Mouse (Mus musculus) liver, adult (tissue): Measurements from ENCODE around the gene Dnttip1.

Experiments
- GATA4 ChIP-seq: IDR thresholded peaks from 2 replicates; pipeline ENCODE4 v1.6.1; 2014; ENCODE audit warnings: mild to moderate bottlenecking, low read length; ENCODE audit not compliant: insufficient replicate concordance

The Dnttip1 gene

DNA sequence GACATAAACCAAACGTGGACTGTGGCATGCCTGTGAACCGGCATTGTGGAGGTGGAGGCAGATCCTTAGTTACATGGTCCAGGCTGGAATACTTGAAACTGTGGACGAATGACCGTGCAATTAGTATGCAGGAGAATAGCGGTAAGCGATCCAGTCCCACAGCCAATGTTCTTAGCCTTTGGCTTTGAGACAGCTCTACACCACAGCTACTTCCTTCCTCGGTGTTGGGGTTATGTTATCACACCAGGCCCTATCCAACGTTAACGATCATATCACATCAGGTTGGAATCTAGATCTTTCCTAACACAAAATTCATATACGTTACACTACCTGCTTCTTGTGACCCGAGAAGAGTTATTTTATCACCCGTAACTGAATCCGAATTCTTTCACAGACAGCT, 796 bp upstream of the Dnttip1 start:
- TF ChIP-seq GATA4 = no peak

DNA sequence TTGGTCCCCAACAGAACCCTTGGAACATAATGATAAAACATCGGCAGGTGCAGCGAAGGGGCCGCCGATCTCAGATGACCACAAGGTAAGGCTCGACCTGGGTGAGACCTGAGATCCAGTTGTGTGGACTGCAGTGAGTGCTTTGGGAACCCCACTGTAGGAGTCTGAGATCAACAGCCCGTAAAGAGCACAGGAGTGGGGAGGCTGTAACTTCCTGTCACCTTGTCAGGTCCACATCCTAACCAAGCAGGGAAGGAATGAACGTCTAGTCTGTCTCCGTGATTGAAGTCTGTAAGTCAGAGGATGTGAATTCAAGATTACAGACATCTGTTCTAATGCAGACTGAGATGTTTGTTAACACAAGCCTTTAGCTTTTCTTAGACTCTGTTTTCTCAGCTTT, 910 bp downstream of the Dnttip1 start:
- no peak for TF ChIP-seq GATA4

DNA sequence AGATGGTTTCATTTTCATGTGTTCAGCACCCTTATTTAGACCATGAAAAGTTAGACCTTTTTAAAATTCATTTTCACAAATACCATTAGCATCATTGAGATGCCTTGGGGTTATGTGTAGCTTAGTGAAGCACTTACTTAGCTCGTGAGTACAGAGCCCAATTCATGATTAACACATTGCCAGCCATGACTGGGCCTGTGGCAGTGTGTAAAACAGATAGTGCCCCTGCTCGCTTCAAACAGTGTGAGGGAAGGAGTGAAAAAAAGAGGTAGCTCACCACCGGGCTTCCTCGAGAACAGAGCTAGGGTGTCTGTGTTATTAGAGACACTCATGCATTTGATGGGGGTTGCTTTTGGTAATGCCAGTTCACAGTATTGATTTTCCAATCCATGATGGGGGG, 2.4 kb downstream of the Dnttip1 start:
- no peak for TF ChIP-seq GATA4

DNA sequence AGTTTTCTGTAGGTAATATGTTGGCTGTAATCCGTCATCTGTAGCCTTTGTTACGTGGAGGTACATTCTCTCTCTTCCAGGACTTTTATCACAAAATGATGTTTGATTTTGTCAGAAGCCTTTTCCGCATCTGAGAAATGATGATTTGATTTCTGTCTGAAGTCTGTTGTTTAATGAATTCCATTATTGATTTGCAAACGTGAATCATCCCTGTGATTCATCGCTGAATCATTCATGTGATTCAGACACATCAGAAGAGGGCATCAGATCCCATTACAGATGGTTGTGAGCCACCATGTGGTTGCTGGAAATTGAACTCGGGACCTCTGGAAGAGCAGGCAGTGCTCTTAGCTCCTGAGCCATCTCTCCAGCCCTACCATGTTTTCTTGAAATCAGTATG, 3.2 kb downstream of the Dnttip1 start:
- TF ChIP-seq GATA4 = no peak

DNA sequence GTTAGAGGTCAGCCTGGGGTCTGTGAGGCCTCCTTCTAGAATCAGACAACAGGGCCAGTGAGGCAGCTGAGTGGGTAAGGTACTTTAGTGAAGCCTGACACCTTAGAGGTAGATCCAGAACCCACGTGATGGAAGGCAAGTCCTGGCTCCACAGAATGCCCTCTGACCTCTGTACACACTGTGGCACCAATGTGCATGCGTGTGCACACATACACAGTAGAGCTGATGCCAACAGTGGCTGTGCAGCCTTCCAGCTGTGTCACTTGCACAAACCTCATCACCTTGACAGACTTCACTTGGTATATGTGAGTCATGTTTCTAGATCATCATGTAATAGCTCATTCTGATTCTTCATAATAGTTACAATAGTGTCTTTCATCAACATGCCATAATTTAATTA, 6.7 kb downstream of the Dnttip1 start:
- TF ChIP-seq GATA4 = no peak

DNA sequence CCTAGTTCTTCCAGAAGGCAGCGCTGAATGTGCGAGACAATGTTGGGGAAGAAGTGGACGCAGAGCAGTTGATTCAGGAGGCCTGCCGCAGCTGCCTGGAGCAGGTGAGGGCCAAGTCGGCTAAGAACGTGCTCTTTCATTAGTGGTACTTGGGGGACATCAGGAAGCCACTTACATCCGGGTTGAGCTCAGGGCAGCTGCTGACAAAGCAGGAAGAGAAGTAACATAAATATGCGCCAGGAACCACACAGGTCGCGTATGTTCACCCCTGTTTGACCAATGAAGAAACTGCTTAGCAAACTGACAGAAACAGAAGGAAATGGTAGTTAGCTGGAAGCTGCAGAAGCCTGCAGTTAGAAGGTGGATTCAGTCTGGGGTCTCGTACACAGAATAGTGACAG, 8.3 kb downstream of the Dnttip1 start:
- no peak for TF ChIP-seq GATA4

DNA sequence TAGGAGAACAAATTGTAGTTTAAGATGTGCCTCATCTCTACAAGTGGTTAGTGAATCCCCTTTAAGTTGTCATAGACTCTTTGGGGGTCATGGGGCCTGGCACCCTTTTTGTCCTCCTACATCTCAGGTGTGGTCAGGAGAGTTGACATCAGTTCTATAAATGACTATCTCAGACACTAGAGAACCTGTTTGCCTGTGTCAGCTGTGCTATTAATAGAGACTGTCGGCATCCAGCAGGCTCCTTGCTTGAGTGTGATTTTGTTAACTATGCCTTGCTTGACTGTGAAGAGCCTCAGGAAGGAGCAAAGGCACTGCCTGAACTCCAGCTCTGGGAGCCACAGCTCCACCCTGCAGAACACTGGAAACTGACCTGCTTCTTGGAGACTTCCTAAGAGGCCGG, 9.0 kb downstream of the Dnttip1 start:
- TF ChIP-seq GATA4 = no peak

DNA sequence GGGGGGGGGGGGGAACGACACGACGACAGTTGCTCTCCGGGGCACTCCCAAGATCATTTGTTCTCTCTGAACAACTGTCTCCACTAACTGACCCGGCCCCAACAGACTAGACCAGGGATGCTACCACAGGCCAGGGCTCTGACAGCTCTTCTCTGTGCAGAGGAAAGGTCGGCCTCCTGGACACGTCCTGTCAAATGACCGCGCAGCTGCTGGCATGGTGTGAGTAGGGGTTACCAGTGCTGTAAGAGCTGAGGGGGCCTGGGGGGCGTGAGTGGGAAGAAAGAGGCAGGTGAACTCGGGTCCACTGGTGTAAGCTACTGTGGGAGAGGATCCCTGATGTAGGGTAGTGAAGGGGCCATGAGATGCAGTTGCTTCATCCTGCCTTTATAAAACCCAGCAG, 12.1 kb downstream of the Dnttip1 start:
- TF ChIP-seq GATA4 = no peak

DNA sequence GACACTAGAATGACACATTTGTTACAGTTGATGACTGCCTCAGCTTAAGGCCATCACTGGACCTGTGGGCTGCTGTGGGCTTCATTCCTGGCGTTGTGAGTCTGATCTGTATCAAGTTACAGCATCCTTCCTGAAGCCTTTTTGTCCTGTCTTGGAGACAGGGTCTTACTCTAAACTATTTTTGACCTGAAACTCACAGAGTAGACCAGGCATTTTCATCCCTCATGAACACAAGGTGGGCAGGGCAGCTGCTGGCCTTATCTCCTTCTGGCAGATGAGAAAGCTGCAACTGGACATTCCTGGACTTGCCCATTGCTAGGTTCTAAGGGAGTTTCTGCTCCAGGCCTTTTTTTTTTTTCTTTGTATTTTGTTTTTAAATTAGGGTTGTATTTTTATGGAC, 12.9 kb downstream of the Dnttip1 start:
- TF ChIP-seq GATA4 = no peak

DNA sequence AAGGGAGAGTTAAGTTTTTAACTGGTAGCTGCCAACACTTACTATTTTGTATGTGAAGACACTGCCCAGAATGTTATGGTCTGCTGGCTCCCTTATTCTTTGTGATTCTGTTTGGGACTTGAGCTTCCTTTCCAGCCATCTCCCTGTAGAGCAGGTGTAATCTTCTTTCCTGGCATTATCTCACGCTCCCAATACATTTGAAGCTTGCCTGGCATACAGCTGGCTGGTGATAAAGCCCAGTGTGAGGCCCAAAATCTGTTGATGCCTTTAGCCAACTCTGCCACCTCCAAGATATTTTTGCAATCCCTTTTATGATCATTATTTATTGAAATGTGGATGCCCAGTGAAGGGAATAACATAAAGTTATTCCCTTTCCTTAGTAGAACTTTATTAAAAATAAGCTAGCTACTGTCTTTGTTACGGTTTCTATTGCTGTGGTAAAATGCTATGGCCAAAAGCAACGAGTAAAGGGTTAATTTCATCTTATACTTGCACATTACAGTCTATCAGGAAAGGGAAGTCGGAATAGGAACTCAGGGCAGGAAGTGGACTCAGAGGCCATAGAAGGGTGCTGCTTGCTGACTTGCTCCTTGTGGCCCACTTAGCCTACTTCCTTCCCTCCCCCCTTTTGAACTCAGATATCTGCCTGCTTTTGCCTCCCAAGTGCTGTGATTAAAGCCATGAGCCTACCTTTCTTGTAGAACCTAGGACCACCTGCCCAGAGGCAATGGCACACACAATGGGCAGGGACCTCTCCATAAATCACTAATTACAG, 14.5 kb downstream of the Dnttip1 start:
- peak; percentile 57; the same call in 1 of the 2 replicates for TF ChIP-seq GATA4

DNA sequence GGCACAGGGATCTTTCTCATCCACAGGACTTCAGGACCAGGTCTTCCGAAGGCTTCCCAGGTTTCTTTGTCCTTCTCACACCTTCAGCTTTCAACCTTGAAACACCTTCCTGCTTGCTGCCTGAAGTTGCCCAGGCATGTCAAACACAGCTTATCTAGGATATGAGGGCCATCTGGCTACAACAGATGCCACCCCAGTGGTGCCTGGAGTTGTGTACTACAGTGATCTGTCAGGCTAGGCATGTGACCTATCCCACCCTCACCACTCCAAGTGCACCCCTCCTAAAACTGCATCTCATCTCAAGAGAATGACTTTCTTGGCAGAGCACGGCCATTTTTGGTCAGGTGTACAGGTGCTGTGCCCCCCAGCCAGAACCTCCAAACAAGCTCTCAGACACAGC, 15.7 kb downstream of the Dnttip1 start:
- no peak for TF ChIP-seq GATA4

DNA sequence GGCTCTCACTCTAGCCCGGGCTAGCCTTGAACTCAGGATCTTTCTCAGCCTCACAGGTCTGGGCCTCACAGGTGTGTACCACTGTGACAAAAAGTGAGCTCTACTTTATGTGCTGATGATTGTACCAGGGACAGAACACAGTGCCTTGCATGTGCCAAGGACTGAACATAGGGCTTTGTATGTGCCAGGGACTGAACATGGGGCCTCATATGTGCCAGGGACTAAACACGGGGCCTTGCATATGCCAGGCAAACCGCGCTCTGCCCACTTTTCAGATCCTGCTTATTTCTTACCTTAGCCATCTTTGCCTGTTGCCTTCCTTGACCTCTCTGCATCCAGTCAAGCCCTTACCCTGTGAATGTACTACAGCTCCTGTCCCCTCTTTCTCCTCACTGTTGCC, 16.2 kb downstream of the Dnttip1 start:
- no peak for TF ChIP-seq GATA4

DNA sequence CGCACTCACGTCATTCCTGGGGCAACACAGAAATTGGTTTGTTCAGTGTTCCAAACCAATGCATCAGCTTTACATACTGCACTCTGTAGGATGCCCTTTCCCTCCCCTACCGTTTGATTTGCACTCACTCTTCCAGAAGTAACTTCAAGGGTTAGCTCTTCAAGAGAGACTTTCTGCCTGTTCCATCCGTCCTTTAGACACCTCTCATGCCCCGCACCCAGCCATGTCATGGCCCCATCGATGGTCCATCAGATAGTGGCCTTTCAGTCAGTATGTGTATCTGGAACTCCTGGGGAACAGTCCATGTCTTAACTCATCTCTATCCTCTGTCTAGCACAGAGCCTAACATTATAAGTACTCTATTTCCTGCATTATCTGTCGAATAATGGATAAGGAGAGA, 16.8 kb downstream of the Dnttip1 start:
- no peak for TF ChIP-seq GATA4

DNA sequence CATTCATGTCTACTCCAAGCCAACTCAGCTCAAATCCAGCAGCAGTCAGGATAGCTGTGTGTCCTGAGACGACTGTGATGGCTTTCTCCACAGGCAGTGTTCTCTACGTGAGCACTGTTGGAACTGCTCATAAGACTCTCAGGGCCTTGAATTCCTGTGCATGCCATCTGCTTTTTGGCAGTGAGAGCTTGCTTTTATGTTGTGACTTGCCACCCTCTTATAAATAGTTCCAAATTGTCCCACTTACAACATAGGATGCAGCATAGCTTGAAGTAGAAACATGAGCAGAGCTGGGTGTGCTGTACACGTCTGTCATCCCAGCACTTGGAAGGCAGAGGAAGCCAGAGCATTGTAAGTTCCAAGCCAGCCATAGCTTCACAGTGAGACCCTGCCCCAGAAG, 20.1 kb downstream of the Dnttip1 start:
- no peak for TF ChIP-seq GATA4

DNA sequence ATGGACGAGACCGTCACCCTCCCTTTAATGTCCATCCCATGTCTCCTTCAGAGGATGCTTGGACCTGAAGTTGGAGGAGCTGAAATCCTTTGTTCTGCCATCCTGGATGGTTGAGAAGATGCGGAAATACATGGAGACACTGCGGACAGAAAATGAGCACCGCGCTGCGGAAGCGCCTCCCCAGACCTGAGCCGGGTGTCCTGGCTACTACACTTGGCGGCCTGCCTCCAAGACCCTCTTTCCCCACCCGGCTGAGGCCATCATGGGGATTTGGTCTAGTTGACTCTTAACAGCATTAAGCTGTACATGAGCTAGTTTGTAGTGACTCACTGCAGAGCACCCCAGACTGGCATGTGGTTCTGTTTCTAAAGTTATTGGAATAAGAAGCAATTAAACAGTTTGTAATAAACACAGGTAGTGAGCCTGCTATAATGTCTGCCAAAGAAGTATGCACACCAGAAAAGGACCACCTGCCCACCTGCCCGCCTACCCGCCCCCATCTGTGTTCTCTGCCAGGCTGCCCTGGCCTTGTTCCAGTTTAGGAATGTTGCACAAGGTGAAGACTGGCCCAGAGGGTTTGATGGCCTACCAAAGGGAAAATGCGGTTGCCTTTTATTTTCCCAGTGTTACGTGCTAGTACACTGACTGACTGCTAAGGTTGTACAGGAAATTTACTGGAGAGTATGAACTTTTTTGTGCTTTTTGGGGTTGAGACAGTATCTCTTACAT, 22.2 kb downstream of the Dnttip1 start:
- no peak for TF ChIP-seq GATA4

DNA sequence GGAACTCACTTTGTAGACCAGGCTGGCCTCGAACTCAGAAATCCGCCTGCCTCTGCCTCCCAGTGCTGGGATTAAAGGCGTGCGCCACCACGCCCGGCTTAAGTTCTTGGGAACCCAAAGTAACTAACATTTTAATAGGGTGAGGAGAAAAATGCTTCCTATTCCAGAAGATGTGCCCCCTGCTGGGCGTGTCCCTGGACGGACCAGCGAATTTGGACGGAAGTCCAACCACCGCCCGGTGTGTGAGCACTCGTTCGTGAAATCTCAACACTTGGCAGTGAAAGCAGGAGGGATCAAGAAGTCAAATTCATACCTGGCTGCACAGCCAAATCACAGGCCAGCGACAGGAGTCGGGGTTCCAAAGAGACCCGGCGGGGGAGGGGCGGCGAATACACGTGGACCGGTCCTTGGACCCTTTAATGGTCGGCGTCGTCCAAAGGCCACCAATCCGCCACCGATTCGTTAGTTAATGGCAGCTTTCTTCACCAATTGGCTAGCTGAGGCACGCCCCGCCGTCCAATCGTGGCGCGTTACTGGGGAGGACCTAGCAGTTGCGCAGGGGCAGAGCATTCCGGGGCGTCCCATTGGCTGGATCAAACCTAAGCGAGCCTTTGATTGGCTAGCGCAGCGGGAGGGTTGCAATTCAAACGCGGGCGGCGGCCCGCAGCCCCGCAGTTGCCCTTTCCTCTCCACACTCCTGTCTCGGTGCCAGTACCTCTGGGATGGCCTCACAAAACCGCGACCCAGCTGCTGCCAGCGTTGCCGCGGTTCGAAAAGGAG, 23.7 kb downstream of the Dnttip1 start, which contains the start of gene Ube2c:
Gene Ube2c, plus strand, starts transcription at position 641 of the 780 bp plus-strand sequence.
- no peak for TF ChIP-seq GATA4

DNA sequence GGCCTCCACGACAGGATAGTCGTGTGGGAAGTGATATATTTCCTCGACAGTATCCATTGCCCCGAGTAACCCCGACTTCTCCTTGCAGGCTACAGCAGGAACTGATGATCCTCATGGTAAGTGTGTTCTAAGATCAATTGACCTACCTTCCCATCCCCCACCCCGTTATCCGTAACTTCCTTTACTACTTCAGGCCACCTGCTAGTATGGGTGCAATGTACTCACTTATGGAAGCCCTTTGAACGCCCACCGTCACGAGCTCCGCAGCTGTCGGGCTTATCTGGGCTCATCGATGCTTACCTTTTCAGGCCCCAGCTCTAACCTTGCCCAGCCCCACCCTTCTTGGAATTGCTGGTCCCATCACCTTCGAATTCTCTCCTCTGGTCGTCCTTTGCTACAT, 24.5 kb downstream of the Dnttip1 start:
- no peak for TF ChIP-seq GATA4

DNA sequence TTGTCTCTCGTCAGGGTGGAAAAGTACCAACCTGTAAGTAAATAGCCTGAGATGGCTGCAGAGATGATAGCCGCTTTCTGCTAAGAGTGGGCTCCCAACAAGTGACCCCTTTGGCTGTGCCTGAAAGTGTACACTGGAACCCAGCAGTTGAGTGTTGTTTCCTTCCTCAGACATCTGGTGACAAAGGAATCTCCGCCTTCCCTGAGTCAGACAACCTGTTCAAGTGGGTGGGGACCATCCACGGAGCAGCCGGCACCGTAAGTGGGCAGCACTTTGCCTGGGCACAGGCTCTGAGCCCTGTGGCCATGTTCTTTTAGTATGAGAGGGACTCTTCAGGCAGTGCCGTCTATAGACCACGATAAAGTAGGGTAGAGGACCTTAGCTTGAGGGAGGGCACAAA, 25.3 kb downstream of the Dnttip1 start:
- TF ChIP-seq GATA4 = no peak
